Mouse (Mus musculus) thymus, postnatal 36 days (tissue): ENCODE measurements around the gene Napsa.

ENCODE experiments used
- DNase-seq, 2 experiments: peaks; one replicate each; pipeline ENCODE4 v3.0.0; 2022; ENCODE audit warnings: mixed read lengths in 2 of 2

Gene Napsa

DNA sequence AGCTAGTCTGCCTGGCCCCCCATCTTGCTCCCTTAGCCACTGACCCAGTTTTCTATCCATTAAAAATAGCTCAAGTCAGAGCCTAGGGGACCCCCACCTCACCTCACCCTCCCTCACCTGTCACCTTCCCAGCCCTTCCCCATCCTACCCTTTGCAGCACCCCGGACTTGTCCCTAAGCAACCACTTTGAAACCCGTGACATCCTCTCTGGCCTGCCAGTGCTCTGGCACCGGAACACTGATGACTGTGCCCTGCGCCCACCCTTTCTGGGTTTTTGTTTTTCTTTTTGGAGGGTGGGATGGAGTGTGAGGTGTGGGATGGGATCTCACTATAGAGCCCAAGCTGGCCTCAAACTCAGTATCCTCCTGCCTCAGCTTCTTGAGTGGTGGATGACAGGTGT, 25.5 kb downstream of the Napsa start:
- no peak for DNase-seq

DNA sequence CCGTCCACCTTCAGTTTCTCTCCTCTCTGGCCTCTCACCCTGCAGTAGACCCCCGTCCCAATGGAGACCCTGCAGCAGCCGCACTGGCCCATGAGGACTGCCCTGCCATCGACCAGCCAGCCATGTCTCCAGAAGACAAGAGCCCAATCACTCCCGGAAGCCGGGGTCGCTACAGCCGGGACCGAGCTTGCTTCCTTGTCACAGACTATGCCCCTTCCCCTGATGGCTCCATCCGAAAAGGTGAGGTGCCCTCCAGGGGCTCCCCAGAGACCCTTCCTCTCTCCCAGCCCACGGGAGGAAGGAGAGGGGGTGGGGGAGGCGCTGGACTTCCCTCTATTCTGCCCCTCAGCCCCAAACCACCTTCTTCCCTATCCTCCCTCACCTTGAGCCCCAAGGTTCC, 26.2 kb downstream of the Napsa start:
- DNase-seq: no peak

DNA sequence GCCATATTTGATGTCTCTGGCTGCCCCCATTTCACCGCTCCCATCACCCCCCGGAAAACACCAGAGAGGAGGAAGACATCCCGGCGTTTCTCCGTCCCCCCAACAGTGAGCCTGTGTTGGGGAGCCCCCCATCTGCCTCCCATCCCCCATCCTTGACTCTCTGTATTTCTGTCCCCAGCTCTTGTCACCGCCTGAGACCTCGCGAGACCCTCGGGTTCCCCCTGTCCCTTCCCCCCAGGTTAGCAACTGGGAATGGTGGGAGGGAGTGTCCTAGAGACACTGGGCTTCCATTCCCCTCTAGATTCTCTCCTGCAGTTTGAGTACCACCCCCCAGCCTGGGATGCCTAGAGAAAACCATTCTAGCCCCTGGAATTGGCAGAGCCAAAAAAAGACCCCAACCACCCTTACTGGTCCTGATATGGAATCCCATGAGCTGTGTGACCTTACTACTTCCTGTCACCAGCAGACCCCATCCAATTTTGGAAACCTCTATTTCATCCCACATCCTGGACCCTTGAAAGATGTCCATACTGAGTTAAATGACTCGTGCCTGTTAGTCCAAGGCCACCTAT, 28.6 kb downstream of the Napsa start:
- DNase-seq: no peak

DNA sequence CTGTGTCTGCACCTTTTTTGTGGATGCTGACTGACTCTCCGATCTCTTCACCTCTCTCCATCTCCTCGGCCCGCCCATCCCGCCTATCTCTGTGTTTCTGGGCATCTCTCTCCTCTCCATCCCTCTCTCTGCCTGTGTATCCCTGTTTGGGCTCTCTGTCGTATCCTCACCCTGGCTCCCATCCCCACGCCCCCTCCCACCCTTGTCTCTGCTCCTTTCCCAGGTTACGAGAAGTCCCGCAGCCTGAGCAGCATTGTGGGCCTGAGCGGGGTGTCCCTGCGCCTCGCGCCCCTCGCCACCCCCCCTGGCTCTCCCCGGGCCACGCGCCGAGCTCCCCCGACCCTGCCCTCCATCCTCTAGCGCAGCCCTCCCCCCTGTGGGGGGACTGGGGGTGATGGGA, 29.5 kb downstream of the Napsa start:
- DNase-seq: no peak

DNA sequence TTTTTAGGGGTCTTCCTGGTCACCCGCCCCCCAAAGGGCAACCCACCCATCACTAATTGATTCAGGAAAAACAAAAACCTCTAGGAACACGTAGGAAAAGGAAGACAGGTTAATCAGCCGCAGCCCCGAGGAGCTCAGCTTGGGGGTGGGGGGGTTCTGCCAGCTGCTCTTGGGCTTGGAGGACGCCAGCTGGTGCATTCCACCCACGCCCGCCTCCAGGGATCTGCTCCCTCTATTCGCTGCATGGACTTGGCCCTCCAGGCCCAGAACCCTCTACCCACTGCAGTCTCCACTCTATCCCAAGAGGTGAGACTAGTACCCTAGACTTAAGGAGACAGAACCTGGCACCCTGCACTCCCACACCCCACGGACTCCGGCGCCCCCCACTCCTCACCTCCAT, 30.3 kb downstream of the Napsa start:
- no peak for DNase-seq

DNA sequence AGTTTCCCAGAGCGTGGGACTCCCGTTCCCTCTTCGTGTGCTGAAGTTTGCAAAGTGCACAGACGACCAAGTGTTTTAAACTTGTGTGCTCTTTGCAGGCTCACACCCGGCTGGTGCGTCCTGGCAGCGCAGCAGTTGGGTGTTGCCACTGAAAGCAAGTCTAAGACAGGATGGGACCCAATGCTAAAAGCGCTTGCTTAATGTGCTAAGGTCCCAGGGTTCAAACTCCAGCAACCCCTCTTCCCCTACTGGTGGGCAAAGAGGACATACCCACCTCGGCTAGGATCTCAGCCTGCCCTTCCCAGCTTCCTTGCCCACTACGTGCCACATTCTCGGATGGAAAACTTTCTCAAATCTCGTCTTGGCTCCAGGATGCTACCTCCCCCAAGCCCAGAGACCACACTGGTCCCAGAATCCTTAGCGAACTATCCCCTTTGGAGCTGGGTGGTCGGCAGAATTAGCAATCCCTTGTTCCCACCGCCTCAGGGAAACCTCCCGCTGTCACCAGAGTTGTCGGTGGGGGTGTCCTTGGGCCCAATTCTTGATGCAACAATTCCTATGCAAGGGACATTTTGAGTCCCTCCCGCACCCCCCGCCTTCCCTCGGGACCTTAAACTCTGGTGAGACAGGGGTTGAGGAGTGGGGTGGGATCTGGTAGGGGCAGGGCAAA, 31.1 kb downstream of the Napsa start:
- no peak for DNase-seq

DNA sequence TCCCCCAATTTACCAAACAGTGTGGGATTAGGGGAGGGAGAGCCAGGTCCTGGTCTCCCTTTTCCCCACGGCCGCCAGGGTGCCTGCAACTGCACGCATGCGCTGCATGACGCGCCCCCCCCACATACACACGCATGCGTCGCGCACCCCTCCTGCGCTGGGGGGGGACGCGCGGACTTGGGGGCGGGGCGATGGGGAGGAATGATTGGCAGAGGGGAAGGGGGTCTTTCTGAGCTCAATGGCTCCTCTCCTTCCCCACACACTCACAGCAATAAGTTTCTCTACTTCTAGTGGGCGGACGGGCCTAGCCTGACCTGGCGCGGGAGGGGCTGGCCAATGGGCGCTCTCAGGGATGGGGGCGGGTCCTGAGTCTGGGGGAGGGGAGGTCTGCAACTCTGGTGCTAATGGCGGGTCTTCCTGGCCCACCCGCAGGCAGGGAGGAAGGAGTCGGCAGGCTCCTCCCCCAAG, 32.0 kb downstream of the Napsa start:
- DNase-seq: no peak

DNA sequence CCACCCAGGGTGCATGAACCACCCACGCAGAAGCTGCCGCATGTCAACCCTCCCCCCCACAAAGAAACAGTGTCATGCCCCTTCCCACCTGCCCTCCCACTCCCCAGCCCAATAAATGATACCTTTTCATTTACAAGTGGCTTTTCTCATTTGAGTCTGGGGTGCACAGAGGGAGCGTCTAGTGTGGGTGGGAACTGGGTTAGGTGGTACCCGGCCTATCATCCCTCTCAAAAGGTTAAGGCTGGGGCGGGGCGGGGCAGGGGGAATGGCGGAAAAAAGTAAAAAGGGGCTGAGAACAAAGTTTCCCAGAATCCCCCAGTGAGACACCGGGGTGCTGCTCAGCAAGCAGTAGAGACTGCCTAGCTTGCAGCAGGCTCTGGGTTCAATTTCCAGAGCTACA, 32.4 kb downstream of the Napsa start:
- DNase-seq: no peak

DNA sequence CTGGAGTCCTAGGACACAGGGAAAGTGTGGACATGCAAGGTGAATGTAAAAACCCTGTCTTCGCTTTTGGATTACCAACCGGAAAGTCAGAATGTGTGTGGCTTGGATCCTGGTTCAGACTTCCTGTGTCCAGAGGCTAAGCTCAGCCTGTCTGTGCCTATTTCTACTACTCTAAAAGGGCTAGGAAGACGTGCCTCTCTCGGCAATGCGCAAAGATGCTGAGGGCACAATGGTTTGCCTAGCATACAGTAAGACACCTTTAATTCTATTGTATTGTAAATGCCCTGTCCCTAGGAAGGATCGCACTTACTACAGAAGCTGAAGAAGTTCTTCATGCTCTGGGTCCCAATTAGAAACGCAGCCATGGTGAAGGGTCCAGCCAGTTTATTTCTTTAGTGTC, 33.3 kb downstream of the Napsa start:
- no peak for DNase-seq

DNA sequence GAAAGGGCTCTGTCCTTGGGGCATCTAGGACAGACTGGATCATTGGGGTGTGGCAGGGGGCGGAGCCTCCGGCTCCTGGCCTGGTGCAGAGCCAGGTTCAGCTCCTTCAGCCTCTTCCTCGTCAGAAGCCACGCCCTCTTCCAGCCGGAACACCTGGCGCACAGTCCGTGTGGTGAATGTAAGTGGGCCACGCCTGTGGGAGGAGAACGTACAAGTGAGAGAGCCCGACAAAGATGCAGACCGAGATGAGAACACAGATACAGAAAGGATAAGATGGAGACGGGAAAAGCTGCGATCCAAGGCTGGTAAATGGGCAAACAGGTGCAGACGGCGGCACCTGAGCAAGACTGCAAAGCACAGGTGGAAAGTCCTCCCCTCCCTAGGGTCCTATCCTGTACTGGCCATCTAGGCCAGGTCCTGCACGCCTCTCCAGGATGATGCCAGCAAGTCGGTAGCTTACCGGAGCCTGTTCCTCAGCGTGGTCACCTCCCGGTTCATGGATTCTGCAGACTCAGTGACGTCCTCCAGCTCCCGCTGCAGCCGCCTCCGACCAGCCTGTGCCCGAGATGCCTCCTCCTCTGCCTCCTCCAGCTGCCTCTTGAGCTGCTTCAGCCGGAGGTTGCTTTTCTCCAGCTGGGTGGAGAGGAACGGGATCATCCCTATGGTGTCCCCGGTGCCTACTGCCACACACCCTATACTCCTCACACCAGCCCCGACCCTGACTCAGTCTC, 34.2 kb downstream of the Napsa start:
- no peak for DNase-seq

DNA sequence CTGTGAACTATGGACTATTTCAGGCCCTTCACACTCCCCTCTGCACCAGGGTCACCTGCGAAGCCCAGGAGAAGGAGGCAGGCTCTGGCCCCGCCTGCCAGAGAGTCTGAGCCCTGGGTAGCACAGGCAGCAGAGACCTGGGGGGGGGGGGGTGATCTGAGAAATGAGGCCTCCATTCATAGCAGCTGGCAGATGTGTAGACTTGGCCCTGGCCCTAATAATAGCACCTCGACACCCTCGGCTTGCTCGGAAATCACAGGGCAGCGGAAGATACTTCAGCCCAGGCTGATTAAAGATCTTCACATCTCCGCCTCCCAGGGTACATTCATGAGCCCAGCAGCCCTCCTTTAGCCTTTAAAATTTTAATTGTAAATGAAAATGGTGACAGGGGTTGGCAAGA, 40.0 kb downstream of the Napsa start:
- DNase-seq: no peak

DNA sequence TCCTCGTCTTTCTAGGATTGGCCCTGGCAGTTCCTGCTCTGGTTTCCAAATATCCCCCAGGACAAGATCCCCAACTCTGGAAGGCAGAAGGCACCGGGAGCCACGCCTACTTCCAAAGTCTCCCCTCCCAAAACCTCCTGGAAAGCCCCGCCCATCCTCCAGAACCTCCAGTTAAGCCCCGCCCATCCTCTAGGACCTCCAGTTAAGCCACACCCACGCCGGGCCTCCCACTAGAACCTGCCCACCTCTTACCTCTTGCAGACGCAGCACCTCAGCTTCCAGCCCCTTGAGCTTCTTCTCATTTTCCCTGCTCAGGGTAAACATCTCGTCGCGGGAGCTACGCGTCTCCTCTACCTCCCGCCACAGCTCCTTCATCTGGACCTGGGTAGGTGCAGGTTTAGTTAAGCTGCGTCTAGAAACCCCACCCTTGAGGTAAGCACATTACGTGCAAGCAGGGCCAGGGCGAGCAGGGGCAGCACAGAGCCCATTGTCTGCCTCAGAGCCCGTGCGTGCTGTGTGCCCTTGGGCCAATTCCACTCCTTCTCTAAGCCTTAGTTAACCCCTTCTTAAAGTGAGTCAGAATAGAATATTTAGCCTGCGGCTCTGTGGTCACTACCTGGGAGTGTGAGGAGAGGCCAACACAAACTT, 42.0 kb downstream of the Napsa start:
- no peak for DNase-seq

DNA sequence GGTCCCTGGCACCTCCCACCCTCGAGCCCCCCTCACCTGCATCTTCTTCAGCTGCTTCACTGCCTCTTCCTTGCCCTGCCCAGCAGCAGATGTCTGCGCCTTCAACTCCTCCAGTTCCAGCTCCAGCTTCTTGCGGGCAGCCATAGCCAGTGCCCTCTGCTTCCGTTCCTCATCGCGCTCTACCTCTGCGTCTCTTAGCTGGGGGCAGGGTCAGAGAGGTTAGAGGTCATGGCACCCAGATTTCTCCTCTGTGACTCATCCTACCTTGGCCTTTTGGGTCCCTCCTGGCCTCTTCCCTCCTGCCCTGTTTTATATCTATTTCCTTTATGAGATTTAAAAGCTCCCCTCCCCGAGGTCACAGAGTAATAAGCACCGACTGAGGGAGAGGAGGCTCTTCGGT, 43.1 kb downstream of the Napsa start:
- no peak for DNase-seq

DNA sequence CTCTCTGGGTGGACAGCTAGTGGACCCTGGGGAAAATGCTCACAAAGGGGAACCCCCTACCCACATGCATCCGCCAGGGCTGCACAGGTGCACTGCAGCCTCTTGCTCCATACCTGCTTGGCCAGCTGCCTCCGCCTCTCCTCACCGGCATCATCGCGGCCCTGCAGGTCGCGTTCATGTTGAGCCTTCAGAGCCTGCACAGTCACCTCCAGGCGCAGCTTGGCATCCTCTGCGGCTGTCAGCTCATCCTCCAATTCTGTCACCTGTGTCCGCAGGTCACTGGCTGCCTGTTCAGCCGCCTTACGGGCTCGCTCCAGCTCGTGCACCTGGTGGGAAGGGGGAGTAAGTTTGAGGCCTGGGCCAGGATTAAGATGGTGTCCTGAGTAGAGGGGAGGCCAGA, 43.8 kb downstream of the Napsa start:
- no peak for DNase-seq

DNA sequence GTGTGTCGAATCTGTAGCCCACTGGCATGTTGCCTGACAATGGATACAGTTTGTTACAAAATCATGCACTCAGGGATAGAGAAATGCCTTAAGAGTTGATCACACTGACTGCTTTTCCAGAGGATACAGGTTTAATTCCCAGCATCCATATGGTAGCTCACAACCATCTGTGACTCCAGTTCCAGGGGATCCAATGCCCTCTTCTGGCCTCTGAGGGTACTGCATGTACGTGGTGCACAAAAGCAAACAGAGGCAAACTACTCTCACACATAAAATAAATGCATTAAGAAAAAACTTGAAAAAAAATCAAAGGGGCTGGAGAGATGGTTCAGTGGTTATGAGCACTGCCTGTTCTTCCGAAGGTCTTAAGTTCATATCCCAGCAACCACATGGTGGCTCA, 44.9 kb downstream of the Napsa start:
- DNase-seq: no peak

DNA sequence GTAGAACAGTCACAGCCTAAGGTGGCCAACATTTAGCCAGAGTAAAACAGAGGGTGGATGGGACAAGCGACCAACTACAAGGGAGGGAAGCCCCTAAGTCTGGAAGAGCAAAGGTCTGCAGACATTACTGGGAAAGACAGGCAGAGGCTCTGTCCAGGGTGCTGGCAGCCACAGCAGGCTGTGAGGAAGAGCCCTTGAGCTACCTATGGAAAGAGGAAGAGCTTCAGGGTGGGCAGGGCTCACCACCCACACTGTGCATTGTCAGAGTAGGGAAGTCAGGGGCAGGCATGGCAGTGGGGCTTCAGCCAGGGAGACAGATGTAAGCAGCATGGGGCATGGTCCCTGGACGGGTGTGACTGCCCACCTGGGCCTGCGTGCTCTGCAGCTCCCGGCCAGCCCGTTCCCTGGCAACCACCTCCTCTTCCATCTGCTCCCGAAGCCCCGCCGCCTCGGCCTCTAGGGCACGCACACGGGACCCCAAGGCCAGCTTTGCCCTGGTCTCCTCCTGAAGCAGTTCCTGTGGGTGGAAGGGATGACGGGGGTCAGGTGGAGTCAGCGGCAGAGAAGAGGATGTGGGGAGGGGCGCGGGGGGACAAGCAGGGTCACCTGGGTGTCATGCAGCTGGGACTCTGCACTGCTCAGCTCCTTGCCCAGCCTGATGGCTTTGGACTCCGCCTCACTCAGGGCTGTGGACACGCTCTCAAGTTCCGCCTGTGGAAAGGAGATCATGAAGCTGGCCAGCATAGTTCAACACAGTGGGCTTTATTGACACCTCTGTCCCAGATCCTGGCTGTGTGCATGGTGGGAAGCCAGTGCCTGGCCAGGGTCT, 51.7 kb downstream of the Napsa start:
- DNase-seq: no peak

DNA sequence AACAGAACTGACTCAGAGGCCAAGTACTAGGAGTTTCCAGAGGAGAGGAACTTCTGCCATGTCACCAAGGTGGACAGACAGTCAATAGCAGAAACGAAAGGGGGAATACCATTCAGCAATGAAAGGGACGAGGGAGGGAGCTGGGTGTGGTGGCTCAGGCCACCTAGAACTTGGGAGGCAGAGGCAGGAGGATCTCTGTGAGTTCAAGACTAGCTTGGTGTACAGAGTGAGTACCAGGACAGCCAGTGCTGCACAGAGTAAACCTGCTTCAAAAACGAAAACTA, 52.3 kb downstream of the Napsa start:
- DNase-seq: no peak

DNA sequence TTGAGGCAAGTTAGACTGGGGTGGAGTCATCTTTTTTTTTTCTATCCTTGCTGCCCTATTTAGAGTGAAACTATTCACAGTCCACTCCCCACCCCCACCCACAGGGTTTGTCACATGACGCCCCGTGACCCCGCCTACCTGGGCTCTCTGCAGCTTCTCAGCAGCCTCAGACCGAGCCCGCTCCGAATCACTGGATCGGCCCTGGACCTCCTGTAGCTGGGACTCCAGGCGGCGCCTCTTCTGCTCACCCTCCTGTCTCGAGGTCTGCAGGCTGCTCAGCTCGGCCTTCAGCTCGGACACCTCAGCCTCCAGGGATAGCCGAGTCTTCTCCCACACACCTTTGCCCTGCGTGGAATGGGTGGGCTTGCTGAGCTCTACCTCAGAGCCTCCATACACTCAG, 52.6 kb downstream of the Napsa start:
- DNase-seq: no peak

DNA sequence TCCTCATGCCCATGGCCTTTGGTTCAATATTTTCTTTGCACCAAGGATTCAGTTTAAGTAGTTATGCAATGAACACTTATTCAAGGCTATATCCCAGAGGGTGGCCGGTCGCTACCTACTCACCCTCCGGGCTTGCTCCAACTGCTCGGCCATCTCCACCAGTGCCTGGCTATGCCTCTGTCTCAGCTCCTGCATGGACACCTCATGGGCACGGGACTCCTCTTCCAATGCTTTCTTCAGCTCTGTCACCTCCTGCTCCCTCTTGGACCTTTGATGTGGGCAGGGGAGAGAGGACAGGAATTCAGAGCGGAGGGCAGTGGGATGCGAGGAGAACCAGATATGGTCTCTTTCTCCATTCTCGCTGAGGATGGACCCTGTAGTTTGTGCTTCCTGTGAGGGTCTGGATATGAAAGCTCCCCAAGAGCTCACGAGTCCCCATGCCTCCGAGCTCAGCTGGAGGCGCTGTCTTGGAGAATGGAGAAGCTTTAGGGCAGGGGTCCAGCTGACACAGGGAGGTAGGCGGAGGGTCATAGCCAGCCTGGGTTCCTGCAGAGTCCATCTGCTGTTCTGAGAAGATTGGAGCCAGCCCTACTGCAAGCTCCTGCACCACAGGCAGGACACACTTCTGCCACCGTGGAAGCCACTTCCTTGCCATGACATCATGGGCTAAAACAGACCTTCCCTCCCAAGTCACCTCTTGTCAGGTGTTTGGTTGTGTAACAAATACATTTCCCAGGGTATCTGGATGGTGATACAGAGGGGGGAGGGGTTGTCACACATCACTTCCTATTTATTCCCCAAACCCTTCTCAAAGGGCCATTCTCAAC, 53.3 kb downstream of the Napsa start:
- no peak for DNase-seq

DNA sequence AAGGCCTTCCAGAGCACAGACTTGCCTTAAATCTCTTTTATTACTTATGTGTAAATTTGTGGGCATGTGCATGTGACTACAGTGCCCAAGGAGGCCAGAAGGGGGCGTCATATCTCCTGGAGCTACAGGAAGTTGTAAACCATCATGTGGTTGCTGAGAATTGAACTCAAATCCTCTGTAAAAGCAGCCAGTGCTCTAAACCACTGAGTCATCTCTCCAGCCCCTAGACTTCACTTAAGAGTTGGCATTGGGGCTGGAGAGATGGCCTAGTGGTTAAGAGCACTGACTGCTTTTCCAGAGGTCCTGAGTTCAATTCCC, 53.8 kb downstream of the Napsa start:
- DNase-seq: no peak

DNA sequence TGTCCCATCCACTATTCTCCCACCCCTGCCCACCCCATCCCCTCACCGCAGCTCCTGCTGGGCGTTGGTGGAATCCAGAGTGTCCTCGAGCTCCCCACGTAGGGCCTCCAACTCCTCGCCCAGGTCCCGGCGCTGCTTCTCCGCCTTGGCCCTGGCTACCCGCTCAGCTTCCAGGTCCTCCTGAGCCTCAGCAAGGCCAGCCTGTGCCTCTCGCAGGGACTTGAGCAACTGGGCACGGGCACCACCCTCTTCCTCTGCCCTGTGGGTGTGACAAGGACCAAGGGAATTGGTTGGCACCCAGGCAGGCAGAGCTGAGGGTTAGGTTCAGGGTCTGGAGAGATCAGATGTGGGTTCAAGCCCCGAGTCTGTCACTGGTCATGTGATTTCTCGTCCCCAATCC, 54.8 kb downstream of the Napsa start:
- DNase-seq: no peak

DNA sequence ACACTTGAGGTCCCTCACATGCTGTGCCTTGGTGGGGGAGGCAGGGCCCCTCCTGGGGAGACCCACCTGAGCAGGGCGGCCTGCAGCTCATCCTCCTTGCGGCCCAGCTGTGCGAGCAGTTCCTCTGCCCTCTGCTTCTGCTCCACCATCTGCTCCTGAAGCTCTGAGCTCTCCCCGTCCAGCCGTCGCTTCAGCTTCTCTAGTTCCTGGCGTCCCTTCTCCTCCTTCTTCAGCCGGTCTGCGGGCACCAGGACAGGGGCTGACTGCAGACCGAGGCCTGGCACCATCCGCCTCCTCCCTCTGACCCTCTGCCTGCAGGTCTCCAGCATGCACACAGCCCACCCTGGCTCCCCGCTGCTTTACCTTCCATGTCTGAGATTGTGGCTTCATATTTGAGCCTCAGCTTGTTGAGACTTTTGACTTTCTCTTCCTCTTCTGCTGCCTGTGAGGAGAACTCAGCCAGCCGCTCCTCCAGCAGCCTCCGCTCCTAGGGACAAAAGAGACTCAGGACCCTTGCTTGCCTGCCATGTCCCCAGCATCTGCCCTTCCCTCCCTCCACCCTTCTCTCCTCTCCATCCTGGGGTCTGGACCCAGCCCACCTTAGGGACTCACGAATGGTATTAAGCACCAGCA, 56.3 kb downstream of the Napsa start:
- DNase-seq: no peak
